Mouse (Mus musculus): ENCODE measurements at regions not wholly inside any gene's neighbourhood (a gene's known extent, or its start where the extent isn't known, plus 50 kb on each side); places are given as distances from the start of the nearest gene placed in this dataset.

DNA sequence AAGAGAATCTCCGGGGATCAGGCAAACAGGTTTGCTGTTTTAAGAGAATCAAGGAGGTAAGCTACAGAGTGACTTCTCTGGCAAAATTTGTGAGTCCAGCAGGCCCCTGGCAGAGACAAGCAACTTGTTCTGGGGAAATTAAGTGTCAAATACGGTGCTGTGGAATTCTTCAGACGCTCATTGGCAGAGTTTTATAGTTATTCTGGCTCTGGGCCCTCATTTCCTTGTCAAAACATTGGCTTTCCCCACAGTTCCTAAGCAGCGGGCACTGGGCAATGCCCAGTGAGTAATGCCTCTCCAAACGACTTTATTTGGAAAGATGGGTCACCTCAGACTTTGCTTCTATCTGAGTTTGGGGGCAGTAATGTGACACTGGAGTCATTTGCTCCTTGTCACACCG is 180.1 kb upstream of the Vstm2b start:
- WGBS, result 45% methylated on average over 6 of the region's 6 CpGs
- no peak for TF ChIP-seq POLR2A (IDR thresholded peaks at IDR 0.05; ENCODE audit: borderline replicate concordance, extremely low read depth, low read depth, low read length)
- no peak for TF ChIP-seq CTCF (IDR thresholded peaks at IDR 0.05; ENCODE audit: insufficient read depth, low read length)
- DNase-seq, result no peak
- Histone ChIP-seq H3K4me1 (ENCODE audit: control insufficient read depth, insufficient read depth, low read length) (no peaks in the 10 kb centered on the region), H3K4me3 (replicated peaks; ENCODE audit: extremely low read depth, low read depth, low read length) (no peak overlapping the region)

DNA sequence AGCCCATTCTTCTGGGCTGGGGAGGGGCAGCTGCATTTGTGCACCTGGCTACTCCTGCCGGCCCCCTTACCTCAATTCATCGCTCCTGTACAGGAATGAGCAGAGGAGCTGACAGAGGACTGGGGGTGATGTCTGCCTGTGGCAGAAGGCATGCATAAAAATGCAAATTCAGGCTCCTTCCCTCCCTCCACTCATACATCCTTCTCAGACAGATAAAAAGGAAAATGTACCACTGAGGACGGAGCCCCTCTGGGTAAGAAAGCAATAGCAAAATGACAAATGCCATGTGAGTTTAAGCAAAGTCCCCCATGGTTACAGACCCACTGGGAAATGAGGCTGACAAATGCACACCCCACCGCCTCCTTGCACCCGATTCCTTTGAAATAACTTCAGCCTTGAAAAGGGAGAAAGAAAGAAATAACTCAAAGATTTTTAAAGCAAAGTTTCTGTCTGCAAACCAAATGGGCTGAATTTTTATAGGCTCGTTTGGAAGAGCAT is 161.1 kb upstream of the Vstm2b start:
- DNase-seq, result no peak
- WGBS, result 59% methylated on average over 6 of the region's 6 CpGs
- TF ChIP-seq POLR2A (IDR thresholded peaks at IDR 0.05; ENCODE audit: borderline replicate concordance, extremely low read depth, low read depth, low read length), result no peak
- no peak for TF ChIP-seq CTCF (IDR thresholded peaks at IDR 0.05; ENCODE audit: insufficient read depth, low read length)
- Histone ChIP-seq H3K4me3 (replicated peaks; ENCODE audit: extremely low read depth, low read depth, low read length) (no peak overlapping the region), H3K4me1 (ENCODE audit: control insufficient read depth, insufficient read depth, low read length) (no peaks in the 10 kb centered on the region)

DNA sequence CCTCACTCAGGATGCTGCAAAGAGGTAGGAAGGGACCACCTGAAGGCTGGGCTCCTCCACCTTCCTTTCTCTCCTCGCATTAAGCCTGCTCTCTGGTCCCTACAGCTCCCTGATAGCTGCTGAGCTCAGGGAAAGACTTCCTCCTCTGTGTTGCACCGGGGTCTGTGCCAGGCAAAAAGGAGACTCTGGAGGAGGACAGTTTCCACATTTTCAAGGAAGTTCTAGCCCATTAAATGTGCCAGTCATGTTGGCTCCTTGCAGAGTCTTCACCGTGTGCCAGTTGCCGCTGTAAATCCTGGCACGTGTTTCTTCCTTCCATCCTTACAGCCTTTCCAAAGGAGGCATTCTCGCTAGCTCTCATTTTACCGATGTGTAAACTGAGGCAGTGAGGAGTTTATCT is 160.6 kb upstream of the Vstm2b start:
- no peak overlapping the region for H3K4me3 ChIP-seq (replicated peaks; ENCODE audit: extremely low read depth, low read depth, low read length)
- 66% methylated on average over 7 of the region's 7 CpGs for WGBS
- DNase-seq, result no peak
- TF ChIP-seq POLR2A (IDR thresholded peaks at IDR 0.05; ENCODE audit: borderline replicate concordance, extremely low read depth, low read depth, low read length), result no peak
- no peaks in the 10 kb centered on the region for H3K4me1 ChIP-seq (ENCODE audit: control insufficient read depth, insufficient read depth, low read length)

DNA sequence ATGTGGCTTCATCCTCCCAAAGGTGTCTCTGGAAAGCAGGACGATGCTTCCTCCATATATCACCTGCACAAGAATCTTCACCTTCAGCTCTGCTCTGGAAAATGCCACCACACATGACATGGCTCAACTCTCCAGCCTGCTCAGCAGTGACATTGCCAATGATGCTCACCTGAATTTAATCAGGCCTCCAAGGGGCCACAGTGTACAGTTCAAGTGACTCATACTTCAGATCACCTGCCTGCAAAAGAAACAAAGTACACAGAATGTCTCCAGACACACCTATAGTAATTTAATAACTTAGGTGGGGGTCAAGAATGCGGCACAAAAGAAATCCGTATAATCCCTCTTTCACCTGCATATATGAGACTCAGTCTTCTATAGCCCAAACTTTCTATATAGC is 160.0 kb upstream of the Vstm2b start:
- Histone ChIP-seq H3K4me1 (ENCODE audit: control insufficient read depth, insufficient read depth, low read length) (no peaks in the 10 kb centered on the region), H3K4me3 (replicated peaks; ENCODE audit: extremely low read depth, low read depth, low read length) (no peak overlapping the region)
- no peak for DNase-seq
- TF ChIP-seq POLR2A (IDR thresholded peaks at IDR 0.05; ENCODE audit: borderline replicate concordance, extremely low read depth, low read depth, low read length), result no peak
- TF ChIP-seq CTCF (IDR thresholded peaks at IDR 0.05; ENCODE audit: insufficient read depth, low read length), result no peak
- 83% methylated on average over 3 of the region's 3 CpGs for WGBS

DNA sequence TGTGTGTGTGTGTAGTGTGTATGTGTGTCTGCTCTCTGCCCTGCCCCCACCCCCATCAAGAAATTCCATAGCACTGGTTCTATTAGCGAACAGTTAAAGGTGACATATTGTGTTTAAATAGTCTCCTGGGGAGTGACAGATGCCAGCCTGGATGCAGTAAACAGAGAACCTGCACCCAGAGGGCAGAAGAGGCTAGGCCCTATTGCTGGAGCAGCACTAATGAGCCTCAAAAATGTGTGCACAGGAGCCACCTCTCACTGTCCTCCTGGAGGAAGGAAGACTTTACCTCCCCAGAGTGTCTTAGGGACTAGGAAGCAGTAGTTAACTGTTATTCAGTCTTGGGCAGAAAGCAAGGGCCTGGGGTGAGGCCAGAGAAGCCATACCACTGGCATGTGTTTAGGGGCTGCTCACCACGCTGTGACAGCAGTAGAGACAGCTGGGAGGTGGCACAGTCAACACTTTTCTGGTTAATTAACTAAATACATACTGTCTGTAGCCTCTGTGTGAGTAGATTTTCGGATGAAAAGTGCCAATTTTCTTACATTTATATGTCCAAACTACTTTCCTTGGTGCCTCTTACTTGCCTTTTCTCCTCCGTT is 155.5 kb upstream of the Vstm2b start:
- 47% methylated on average over 4 of the region's 4 CpGs for WGBS
- TF ChIP-seq POLR2A (IDR thresholded peaks at IDR 0.05; ENCODE audit: borderline replicate concordance, extremely low read depth, low read depth, low read length) (no peak), CTCF (IDR thresholded peaks at IDR 0.05; ENCODE audit: insufficient read depth, low read length) (no peak)
- Histone ChIP-seq H3K4me3 (replicated peaks; ENCODE audit: extremely low read depth, low read depth, low read length) (no peak overlapping the region), H3K4me1 (ENCODE audit: control insufficient read depth, insufficient read depth, low read length) (no peaks in the 10 kb centered on the region)
- DNase-seq, result no peak

DNA sequence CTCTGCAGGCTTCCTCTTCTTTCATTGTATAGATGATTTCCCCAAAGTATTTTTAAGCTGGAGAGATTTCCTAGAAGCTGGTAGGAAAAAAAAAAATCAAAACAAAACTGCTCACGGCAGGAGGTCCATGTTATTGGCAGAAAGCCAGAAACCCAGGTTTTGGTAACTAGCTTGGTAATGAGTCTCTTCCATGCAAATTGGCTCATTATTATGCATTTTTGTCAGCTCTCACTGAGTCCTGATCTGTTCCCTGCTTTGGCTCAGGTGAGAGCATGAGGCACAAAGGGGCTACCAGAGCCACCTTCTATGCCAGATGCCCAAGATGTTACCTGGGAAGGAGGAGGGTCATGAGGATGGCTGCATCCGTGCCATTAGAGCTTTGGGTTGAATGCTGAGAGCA is 146.3 kb upstream of the Vstm2b start:
- WGBS, result 25% methylated on average over 2 of the region's 2 CpGs
- TF ChIP-seq POLR2A (IDR thresholded peaks at IDR 0.05; ENCODE audit: borderline replicate concordance, extremely low read depth, low read depth, low read length) (no peak), CTCF (IDR thresholded peaks at IDR 0.05; ENCODE audit: insufficient read depth, low read length) (no peak)

DNA sequence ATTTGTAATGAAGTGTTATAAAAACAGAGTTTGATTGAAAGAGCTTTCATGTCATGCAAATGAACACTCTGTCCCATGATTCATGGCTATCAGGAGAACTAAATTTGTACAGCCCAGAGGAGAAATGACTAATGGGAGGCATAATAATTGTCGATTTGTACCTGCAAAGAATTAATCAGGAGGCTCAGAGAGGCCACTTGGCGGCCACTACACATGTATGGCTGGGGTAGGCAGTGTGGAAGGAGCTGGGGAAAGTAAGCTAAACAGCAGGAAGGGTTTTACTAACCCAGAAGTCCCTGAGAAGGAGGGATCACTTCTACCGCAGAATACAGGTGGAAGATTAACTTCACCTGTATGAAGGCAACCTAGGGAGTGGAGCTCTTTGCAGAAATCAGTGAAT is 145.9 kb upstream of the Vstm2b start:
- Histone ChIP-seq H3K4me3 (replicated peaks; ENCODE audit: extremely low read depth, low read depth, low read length) (no peak overlapping the region), H3K4me1 (ENCODE audit: control insufficient read depth, insufficient read depth, low read length) (no peaks in the 10 kb centered on the region)
- no peak for DNase-seq
- WGBS, result 50% methylated on average over 3 of the region's 3 CpGs
- no peak for TF ChIP-seq POLR2A (IDR thresholded peaks at IDR 0.05; ENCODE audit: borderline replicate concordance, extremely low read depth, low read depth, low read length)
- no peak for TF ChIP-seq CTCF (IDR thresholded peaks at IDR 0.05; ENCODE audit: insufficient read depth, low read length)

More for the DNA sequence above, 146.3 kb upstream of the Vstm2b start:
- Histone ChIP-seq H3K4me3 (replicated peaks; ENCODE audit: extremely low read depth, low read depth, low read length) (no peak overlapping the region), H3K4me1 (ENCODE audit: control insufficient read depth, insufficient read depth, low read length) (no peaks in the 10 kb centered on the region)
- no peak for DNase-seq

DNA sequence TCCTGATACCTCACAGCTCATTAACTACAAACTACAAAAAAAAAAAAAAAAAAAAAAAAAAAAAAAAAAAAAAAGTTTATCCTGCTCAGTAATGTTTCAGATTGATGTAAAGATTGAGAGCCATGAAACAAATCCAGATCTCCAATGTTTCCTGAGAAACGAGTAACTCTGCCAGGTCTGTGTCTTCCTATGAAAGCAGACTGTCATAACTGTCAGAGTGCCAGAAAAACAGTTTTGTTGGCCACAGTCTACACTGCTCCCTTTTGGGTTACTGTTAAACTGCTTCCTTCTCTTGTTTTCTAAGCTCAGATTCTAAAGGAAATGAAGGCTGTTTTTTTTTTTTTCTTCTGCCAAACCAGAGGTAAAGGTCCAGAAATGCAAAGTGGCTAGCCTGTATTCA is 144.6 kb upstream of the Vstm2b start:
- 42% methylated on average over 1 of the region's 1 CpGs for WGBS
- DNase-seq, result no peak

DNA sequence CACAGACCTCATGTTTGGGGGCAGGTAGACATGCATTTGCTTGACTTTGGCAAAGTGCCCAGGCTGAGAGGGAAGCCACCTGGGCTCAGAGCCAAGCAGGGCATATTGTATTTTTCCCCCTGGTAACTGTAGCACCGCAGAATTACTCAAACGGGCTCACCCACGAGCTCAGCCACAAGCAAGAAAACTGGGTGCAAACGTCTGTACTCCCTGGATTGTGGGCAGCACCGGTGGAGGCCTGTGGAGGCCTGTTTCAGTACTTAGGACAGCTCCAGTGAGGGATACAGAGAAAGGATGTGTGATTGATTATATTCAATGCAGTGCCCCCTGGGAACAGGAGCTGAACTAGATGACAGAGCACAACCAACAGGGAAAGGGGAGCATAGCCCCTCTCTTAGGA is 135.6 kb upstream of the Vstm2b start:
- no peaks in the 10 kb centered on the region for H3K4me1 ChIP-seq (ENCODE audit: control insufficient read depth, insufficient read depth, low read length)
- WGBS, result 13% methylated on average over 5 of the region's 5 CpGs
- no peak for DNase-seq
- TF ChIP-seq POLR2A (IDR thresholded peaks at IDR 0.05; ENCODE audit: borderline replicate concordance, extremely low read depth, low read depth, low read length), result no peak
- TF ChIP-seq CTCF (IDR thresholded peaks at IDR 0.05; ENCODE audit: insufficient read depth, low read length), result no peak
- H3K4me3 ChIP-seq (replicated peaks; ENCODE audit: extremely low read depth, low read depth, low read length), result no peak overlapping the region

More for the DNA sequence above, 144.6 kb upstream of the Vstm2b start:
- H3K4me1 ChIP-seq (ENCODE audit: control insufficient read depth, insufficient read depth, low read length), result no peaks in the 10 kb centered on the region
- H3K4me3 ChIP-seq (replicated peaks; ENCODE audit: extremely low read depth, low read depth, low read length), result no peak overlapping the region
- no peak for TF ChIP-seq POLR2A (IDR thresholded peaks at IDR 0.05; ENCODE audit: borderline replicate concordance, extremely low read depth, low read depth, low read length)
- TF ChIP-seq CTCF (IDR thresholded peaks at IDR 0.05; ENCODE audit: insufficient read depth, low read length), result no peak

DNA sequence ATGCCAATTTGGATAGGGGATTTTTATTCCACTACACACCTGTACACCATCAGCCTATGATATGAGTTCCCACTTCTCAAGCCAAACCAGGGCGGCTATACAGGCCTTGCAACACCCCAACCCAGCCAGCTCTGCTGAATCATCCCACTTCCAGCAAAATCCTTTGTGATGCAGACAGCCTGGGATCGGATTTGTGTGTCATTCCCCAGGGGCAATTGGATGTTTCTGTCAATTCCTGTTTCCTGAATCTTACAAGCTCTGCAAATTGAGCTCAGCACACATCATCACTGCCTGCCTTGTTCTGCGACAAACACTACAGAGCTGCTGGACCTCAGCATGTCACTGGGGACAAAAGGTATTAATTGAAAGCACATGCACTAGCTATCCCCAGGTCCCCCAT is 132.0 kb upstream of the Vstm2b start:
- no peak for DNase-seq
- 40% methylated on average over 3 of the region's 3 CpGs for WGBS
- no peak for TF ChIP-seq CTCF (IDR thresholded peaks at IDR 0.05; ENCODE audit: insufficient read depth, low read length)
- TF ChIP-seq POLR2A (IDR thresholded peaks at IDR 0.05; ENCODE audit: borderline replicate concordance, extremely low read depth, low read depth, low read length), result no peak

More for the DNA sequence above, 132.0 kb upstream of the Vstm2b start:
- Histone ChIP-seq H3K4me3 (replicated peaks; ENCODE audit: extremely low read depth, low read depth, low read length) (no peak overlapping the region), H3K4me1 (ENCODE audit: control insufficient read depth, insufficient read depth, low read length) (no peaks in the 10 kb centered on the region)
